In the genomic region with DNA sequence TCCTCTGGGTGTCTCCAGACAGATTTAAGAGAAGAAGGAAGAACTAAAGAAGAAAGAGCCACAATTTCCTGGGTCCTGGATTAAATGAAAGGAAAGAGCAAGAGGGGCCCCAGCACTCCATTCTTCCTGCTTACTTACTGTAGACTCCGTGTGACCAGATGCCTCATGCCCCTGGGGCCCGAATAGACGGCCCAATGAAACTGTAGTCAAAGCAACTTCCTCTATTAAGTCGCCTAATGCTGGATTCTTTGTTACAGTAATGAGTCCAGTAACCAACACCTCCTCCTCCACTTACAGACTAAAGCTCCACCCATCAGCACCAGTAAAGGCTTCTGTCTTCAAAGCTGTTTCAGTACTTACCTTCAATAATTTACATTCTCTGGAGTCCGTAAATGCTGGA, we compare ENCODE assay signal across 1 mouse cellular context.
TF ChIP-seq lines count a peak whose summit lies in the region.

No protein-coding gene starts in this region.

TF ChIP-seq in CH12.LX, 34 proteins besides CTCF, POLR2A, EP300 and RAD21 (continued from another document):
- TF ChIP-seq RCOR1 (conservative IDR thresholded peaks at IDR 0.05; ENCODE audit: low read depth, low read length) = no peak
- peak; percentile 40; the same call in 1 of the 2 replicates for TF ChIP-seq MAX (IDR thresholded peaks at IDR 0.05; ENCODE audit: low read length)
- no peak for TF ChIP-seq SMC3 (IDR thresholded peaks at IDR 0.05; ENCODE audit: low read depth, low read length)
